Mouse (Mus musculus): ENCODE results near the gene Entpd7. TPM values are rescaled to one million over a fixed set of nuclear protein-coding genes. Genes with fewer than 3 reads are reported as not detected.

Gene Entpd7
- polyA plus RNA-seq, 1 experiment: 12.3 TPM

DNA sequence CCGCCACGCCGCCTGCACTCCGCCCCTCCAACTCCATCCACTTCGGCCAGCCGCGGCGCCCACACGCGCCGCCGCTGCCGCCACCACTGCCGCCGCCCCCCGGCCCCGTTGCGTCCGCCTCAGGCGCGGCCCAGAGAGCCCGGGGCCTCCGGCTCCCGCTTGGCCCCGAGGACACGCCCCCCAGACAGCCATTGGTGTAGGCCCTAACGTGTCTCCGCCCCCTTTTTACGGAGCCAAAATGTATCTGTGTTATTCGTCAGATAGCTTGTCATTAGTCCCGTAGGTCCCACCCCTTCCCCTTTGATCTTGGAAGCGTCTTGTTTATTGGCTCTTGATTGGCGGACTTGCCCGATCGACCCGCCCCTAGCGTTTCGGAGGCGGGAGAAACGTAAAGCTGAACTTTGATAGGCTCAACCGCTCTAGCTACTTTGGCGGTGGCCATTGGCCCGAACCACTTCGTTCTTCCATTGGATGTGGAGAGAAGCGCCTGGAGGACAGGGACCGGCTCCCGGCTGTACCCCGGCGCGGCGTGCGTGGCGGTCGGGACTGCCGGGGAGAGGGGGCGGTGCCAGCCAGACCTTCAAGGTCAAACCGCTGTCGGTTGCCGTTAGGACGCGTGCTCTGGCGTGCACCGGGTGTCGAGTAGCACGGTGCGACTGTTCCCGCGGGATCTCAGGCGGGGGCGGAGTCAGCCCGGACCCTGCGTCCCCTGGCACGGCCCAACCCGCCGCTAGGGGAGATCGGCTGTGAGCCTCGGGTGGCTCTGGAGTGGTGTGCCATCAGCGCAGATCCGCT, 14.5 kb upstream of the Entpd7 start, which contains the start of gene Slc25a28:
TSS of gene Slc25a28 (minus strand) at position 152 of the 795 bp plus-strand sequence.
- DNase-seq (ENCODE audit: low read depth): peak; percentile 99

DNA sequence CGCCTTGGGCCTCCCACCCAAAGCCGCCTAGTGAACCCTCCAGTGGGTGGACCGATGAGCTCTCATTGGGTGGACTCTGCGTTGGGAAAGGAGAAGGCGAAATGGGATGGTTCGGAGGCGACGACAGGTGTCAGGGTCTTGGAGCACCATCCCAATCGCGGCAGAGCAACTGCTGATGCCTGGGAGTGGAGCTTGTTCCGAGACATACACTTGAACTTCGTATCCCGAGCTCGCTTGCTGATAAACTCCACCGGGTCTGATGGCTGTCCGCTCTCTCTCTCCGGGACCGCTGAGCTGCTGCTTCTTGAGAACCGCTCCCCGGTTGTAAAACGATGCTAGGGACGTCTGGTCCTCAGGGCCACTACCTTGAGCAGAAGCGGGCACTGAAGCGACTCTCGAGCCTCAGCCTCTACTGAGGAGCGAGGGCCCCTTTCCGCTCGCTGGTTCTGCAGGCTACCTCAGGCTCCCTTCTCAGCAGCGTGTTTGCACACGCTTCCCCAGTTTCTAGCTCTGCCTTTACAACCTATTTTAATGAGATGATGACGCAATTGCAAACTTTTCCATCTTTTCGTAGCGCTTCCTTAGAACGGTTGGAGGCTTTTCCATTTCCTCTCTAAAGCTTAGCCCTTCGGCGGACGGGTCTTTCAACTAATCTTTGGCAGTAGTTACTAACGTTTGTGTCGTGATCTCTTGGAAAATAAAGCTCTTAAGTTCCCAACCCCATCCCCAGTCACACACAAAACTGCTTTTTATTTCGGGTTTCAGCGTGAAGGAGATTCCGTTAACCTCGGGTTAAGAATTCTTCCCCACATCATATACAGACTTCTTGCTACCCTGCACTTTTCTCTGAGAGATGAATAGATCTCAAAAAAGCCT, 13.7 kb upstream of the Entpd7 start:
- no peak for DNase-seq (ENCODE audit: low read depth)

DNA sequence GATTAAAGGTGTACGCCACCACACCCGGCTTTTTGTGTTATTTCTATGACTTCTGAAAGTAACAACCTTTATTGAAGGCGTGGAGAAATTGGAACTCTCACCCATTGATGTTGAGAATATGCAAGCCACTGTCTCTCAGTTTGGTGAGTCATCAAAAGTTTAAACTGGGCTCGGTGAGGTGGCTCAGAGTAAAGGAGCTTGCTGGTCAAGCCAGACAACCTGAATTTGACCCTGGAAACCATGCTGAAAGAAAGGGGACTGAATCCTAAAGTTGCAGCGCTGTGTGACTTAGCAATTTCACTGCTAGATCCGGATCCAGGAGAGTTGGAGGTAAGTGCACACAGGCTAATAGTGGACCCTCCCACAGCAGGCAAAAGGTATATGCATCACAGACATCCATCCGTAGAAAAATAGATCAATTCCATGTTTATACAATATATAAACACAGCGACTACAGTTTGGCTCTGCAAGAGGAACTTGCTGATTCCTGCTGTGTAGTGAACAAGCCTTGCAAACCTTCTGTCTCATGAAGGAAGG, 10.9 kb upstream of the Entpd7 start:
- no peak for DNase-seq (ENCODE audit: low read depth)

DNA sequence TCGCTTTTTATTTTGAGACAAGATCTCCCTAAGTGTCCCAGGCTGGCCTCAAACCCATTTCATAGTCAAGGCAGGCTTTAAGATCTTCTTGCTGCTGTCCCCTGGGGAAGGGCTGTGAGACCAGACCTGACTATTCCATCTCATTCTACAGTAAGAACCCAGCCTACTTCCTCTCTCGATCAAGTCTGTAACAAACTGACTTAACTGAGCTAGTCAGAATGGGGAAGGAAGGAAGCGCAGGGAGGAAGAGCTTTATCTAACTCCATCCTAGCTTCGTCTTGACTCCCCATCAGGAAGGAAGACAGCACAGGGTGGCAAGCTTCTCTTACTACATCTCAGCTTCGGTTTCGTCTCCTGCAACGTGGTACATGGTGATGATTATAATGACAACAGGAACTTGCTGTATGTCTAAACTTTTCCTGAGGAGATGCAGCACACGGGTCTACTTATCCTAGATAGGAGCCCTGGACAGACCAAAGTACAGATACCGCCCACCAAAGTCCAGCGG, 9.9 kb upstream of the Entpd7 start:
- no peak for DNase-seq (ENCODE audit: low read depth)

DNA sequence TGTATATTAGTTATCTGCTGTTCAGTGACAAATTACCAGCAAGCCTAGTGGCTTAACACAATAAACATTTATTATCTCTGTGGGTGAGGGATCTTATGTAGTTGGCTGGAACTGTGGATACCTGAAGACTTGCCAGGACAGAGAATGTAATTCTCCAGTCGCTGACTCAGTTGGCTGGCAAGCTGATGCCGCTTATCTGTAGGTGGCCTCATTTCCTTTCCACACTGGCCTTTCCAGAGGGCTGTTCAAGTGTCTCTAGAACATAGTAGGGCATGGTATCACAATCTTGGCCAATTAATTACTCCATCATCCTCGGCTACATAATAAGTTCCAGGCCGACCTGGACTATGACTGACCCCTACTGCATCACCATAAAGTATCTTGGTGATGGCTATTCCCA, 7.9 kb upstream of the Entpd7 start:
- DNase-seq (ENCODE audit: low read depth): no peak

DNA sequence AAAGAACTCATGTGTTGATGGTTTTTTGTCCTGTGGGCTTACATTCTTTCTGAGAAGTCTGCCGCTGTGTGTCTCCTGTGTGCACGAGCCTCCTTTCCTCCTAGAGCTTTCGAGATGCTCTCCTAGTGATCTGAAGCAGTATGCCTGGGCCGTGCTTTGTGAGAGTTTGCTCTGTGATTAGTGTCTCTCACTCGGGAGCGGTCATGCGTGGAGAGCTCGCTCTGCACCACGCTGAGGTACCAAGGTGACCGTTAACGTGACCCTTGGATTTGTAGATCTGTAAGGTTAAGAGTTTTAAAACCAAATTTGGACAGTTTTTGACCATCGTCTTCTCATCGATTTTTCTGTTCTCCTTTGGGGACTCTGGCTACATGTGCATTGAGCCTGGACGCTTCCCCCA, 3.3 kb downstream of the Entpd7 start:
- no peak for DNase-seq (ENCODE audit: low read depth)

DNA sequence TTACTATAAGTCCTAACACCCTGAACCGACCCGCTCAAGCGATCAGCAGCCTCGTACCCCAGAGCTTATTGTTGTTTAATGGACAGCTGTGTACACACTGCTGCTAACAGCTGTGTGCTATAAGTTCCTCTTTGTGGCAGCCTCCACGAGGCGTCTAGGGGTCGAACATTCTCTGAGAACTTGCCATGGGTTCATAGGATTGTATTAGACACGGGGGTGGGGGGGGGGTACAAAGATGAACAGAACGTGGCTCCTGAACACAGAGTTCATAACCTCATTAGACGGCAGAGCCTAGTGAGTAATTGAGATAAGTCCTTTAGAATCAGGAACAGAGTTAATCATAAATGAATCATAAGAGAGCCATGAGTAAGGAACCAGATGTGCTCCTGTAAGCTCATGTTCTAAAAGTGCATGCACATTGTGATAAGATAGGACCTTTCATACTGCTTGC, 6.1 kb downstream of the Entpd7 start:
- DNase-seq (ENCODE audit: low read depth): no peak

DNA sequence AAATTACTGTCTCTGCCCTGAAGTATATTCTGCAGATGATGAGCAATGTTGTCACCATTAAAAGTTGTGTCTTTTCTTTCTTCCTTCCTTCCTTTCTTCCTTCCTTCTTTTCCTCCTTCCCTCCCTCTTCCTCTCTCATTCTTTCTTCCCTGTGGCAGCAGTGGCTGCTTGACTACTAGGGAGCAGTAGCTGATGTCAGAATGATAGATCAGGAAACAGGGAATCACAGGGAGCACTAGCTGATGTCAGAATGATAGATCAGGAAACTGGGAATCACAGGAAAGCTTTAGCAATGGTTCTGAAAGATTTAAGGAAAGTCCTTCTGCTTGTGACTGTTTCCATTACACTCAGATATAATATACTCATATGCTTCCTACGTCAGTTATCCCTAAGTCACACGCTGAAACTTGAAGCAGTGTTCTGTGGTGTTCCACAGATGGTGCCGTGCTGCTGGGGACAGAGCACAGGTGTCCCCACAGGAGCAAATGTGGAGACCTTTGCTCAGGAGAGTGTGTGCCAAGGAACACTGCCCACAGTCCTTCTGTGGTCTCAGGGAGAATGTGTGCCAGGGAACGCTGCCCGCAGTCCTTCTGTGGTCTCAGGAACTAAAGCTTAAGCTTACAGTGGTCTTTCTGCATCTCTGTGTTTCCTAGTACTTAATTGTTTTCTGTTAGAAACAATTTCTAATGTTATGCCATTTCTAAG, 8.3 kb downstream of the Entpd7 start:
- no peak for DNase-seq (ENCODE audit: low read depth)

DNA sequence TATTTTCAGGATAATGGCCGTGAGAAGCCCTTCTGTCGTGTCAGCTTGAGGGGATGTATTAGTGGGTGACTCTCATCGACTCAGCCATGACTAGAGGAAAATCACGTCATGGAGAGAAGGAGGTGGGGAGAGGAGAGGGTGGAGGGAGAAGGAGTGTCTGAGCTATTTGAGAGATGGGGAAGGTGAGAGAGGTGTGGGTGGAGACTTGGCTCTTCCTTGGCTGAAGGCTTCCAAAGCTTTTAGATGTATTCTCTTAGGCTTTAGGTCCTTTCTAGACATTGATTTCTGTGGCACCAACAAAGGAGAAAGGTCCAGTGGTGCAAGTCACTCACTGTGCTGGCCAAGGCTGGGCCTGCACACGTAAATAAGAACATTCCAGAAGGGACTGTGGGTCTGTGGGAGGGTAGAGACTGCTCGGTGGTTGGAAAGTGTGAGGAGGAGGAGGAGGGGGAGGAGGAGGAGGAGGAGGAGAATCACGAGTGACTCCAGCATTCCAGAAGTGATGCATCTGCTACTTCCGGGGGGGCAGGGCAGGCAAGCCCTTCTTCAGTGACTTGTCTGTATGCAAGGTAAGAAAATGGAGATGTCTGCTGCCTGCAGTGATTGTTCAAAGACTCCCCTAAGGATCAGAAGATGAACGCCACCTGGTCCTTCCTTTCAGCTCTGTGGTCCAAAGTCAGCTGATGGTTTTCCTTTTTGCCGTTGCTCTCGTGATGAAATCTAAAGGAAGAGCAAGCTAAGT, 9.7 kb downstream of the Entpd7 start:
- no peak for DNase-seq (ENCODE audit: low read depth)

DNA sequence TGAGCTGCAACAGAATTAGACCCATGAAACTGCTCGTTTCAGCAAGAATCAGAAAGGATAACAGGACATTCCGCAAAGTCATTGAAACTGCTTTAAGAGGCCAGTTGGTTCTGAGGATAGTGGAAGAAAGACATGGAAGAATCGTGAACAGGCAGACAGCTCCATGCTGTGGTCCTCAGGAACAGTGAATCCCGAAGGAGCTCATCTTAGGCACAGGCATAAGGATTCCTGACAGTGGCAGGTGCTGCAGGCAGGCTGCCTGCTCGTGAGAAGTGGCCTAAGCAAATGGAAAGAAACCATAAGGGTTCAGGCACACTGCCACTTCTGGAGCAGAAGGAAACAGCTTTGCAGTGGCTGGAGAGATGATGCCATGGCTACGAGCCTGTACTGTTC, 10.3 kb downstream of the Entpd7 start:
- DNase-seq (ENCODE audit: low read depth): no peak

DNA sequence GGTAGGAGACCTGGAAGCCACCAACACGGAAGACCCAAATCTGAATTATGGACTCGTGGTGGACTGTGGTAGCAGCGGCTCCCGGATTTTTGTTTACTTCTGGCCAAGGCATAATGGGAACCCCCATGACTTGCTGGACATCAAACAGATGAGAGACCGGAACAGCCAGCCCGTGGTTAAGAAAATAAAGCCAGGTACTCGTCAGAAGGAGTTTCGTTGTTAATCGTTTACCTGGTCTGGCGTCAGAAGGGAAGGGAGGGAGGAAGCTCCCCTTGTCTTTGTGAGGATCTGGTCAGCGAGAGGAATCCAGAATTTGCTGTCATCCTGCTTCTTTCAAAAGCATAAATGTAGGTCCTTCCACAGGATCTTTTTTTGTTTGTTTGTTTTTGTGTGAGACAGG, 14.7 kb downstream of the Entpd7 start:
- no peak for DNase-seq (ENCODE audit: low read depth)

DNA sequence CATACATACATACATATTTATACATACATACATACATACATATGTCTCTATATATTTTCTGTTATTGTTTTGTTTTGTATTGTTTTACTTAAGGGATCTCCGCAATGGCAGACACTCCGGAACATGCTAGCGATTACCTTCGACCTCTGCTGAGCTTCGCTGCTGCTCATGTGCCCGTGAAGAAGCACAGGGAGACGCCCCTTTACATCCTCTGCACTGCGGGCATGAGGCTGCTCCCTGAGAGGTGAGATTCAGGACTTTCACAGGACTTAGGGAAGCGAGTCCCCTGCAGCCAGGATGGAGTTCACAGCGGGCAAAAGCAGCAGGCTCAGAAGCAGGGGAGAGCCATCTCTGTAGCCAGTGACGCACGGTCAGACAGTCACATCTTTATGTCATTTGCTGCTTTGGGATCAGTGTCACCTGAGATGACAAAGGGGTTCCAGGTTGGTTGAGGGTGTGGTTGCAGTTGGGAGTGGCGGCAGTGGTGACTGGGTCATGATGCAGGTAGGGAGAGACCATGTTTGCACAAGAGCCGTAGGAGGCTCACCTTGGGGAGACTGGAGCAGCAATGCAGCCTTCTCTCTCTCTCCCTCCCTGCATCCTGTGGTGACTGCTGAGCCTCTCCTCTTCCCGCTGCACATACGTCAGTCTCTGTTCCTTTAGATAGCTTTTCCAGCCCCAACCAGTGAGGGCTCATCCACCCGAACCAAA, 15.5 kb downstream of the Entpd7 start:
- no peak for DNase-seq (ENCODE audit: low read depth)

DNA sequence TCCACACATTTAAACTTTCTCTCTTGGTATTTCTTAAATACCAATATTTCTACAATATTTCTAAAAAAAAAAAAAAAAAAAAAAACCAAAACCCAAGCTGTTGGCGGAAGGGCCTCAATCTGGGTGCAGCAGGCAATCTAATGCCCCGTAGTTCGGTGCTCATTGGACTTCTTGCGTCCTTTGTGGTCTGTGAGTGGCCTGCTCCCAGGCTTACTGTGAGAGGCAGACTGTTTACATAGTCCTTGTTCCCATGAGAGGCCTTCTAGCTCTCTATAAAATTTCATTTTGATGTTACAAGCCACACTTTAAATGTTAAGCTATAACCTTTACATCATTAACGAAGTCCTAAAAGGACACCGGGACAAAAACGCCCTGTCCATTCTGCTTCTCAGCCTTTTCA, 18.7 kb downstream of the Entpd7 start:
- no peak for DNase-seq (ENCODE audit: low read depth)

DNA sequence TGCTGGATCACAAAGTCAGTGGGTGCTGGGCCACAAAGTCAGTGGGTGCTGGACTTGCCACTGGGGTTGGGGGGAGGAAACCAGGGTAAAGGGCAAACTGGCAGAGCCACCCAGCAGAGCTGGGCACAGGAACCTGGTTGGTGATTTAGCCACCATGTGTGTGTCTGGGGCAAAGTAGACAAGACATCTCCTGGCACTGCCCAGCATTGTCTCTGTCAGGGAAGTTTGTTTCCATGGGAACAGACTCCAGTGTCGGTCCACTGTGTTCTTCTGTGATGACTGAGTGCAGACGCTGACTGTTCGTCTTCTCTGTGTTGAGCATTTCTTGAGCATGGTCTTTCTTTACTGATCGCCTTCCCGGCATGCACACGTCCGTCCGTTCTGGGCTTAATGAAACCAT, 19.8 kb downstream of the Entpd7 start:
- no peak for DNase-seq (ENCODE audit: low read depth)

DNA sequence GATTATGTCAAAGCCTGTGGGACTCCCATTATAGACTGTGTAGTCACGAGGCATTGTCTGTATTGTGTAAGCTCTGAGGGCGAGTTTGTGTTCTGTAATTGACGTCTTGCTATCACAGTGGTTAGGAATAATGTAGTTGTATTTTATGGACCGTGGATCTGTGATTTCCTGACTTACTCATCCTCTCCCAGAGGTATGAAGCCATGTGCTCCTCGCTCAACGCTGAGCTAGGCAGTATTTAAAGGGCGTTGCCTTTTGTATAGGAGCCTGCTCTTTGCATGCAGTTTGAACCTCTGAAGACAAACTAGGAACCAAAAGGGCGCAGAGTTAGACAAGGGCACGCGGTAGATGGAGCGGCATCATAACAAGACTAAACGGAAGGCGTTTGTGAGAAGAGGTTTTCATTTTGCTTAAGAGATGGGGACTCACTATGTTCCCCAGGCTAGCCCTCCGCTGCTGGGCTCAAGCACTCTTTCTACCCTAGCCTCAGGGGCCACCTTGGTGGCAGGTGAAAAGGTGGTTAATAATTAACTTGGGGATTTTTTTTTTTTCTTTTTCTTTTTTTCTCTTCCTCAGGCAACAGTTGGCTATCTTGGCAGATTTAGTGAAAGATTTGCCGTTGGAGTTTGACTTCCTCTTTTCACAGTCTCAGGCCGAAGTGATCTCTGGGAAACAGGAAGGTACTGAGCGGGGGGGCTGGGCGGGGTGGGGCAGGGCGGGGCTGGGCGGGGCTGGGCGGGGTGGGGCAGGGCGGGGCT, 21.9 kb downstream of the Entpd7 start:
- no peak for DNase-seq (ENCODE audit: low read depth)

DNA sequence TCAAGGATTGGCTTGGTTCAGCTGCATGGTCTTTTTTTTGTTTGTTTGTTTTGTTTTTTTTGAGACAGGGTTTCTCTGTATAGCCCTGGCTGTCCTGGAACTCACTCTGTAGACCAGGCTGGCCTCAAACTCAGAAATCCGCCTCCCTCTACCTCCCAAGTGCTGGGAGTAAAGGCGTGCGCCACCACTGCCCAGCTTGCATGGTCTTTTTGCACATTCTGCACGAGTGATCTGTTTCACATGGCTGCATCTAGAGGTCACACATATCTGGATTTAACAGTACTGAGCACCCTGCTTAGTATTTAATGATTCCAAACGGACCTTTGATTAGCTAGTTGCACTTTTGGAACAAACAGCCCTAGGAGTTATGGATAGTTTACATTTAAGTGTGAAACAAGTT, 22.5 kb downstream of the Entpd7 start:
- DNase-seq (ENCODE audit: low read depth): no peak

DNA sequence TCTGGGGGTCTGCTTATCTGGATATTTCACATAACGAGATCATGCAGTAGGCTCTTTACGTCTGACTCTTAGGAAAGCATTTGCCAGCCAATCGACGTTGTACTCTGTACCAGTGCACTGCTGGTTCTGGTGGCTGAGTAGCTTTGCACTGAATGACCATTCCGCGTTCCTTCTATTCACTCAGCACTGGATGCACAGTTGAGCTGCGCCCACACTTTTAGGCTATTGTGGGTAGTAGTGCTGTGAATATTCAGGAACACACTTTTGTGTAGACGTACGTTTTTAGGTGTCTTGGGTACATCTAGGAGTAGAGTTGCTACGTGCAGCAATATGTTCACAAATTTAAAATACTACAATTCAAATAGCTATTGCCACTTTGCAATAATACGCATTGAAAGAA, 30.6 kb downstream of the Entpd7 start:
- DNase-seq (ENCODE audit: low read depth): no peak

DNA sequence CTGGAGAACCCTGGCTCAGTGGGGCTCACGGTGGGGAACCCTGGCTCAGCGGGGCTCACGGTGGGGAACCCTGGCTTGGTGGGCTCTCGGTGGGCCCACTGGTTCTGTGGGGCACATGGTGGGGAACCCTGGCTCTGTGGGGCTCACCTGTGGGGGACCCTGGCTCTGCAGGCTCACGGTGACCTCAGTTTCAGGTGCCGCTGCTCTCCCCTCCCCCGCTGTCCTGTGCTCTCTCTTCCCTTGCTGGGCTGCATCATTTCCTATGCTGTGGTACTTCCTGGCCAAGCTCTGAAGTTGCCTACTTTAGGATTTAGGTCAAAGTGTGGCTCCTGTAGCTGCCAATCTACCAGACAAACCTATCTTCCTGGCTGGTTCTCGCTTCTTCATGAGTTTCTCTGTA, 33.4 kb downstream of the Entpd7 start:
- no peak for DNase-seq (ENCODE audit: low read depth)

DNA sequence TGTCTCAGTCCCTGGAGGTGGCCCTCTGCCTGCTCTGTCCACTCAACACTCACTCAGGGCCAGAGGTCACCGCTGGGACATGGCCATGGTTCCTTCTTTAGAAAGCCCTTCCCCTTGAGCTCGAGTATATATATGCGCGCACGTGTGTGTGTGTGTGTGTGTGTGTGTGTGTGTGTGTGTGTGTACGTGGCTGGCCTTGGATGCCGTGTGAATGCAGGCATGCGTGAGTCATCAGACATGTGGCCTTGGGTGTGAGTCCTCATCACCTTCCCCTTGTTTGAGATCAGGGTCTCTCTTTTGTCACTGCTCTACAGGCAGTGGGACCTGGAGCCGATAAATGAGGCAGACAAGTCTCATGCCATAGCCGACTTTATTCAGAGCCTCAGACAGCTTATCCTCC, 34.0 kb downstream of the Entpd7 start:
- DNase-seq (ENCODE audit: low read depth): no peak

DNA sequence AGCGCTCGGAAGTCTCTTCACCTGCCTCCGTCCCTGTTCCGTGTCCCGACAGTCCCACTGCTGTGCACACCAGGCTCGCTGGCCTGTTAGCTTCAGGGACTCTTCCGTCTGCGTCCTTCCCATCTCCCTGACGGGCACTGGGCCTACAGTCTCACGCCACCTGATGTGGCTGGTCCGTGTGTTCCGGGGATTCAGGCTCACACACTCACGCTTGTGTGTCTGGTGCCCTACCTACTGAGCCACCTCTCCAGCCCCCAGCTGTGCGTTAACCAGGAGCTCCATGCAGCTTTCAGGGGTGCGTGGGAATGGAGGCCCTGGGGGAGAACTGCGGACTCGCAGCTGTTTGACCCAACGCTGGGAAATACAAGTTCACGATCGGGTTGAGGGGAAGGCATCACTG, 34.7 kb downstream of the Entpd7 start:
- DNase-seq (ENCODE audit: low read depth): no peak

Measured in gonadal fat pad, adult 2 months (tissue).